Mouse (Mus musculus) heart, adult 11 months (tissue): Measurements from ENCODE around the gene Sox5.

Experiments
- DNase-seq: peaks from one replicate; pipeline ENCODE4 v3.0.0; 2022

Sox5 gene

GRCm38 (mm10) chr6:144077826-144078225, 704.0 kb downstream of the Sox5 start:
- DNase-seq: peak; percentile 53

GRCm38 (mm10) chr6:144076376-144076775, 705.4 kb downstream of the Sox5 start:
- peak; percentile 4 for DNase-seq

GRCm38 (mm10) chr6:144075327-144075941, 706.3 kb downstream of the Sox5 start:
- peak; percentile 41 for DNase-seq

GRCm38 (mm10) chr6:144074826-144075225, 707.0 kb downstream of the Sox5 start:
- DNase-seq: peak; percentile 96

- DNase-seq: peak; percentile 49
These were observed 711.3 kb downstream of the Sox5 start for GRCm38 (mm10) chr6:144070461-144070860.

- peak; percentile 44 for DNase-seq
These were observed 714.3 kb downstream of the Sox5 start for GRCm38 (mm10) chr6:144067491-144067890.

- peak; percentile 41 for DNase-seq
These were observed 719.3 kb downstream of the Sox5 start for GRCm38 (mm10) chr6:144062428-144062827.

GRCm38 (mm10) chr6:144061814-144062213, 720.0 kb downstream of the Sox5 start:
- peak; percentile 5 for DNase-seq

GRCm38 (mm10) chr6:144057098-144057632, 724.6 kb downstream of the Sox5 start:
- DNase-seq: peak; percentile 61

GRCm38 (mm10) chr6:144056252-144057097, 725.3 kb downstream of the Sox5 start:
- peak; percentile 98 for DNase-seq

GRCm38 (mm10) chr6:144052487-144052886, 729.3 kb downstream of the Sox5 start:
- DNase-seq: peak; percentile 72

GRCm38 (mm10) chr6:144051316-144051715, 730.5 kb downstream of the Sox5 start:
- DNase-seq: peak; percentile 59

- DNase-seq: peak; percentile 54
These were observed 733.4 kb downstream of the Sox5 start for GRCm38 (mm10) chr6:144048201-144048924.

- DNase-seq: peak; percentile 91
These were observed 736.3 kb downstream of the Sox5 start for GRCm38 (mm10) chr6:144045503-144045902.

GRCm38 (mm10) chr6:144044381-144044780, 737.4 kb downstream of the Sox5 start:
- DNase-seq: peak; percentile 70

- DNase-seq: peak; percentile 16
These were observed 738.8 kb downstream of the Sox5 start for GRCm38 (mm10) chr6:144042936-144043335.

GRCm38 (mm10) chr6:144041941-144042340, 739.8 kb downstream of the Sox5 start:
- DNase-seq: peak; percentile 80

- peak; percentile 42 for DNase-seq
These were observed 740.6 kb downstream of the Sox5 start for GRCm38 (mm10) chr6:144041188-144041587.

GRCm38 (mm10) chr6:144040349-144040748, 741.4 kb downstream of the Sox5 start:
- peak; percentile 56 for DNase-seq

GRCm38 (mm10) chr6:144039221-144039620, 742.6 kb downstream of the Sox5 start:
- peak; percentile 73 for DNase-seq

GRCm38 (mm10) chr6:144033191-144033590, 748.6 kb downstream of the Sox5 start:
- peak; percentile 51 for DNase-seq

GRCm38 (mm10) chr6:144016929-144017328, 764.8 kb downstream of the Sox5 start:
- peak; percentile 68 for DNase-seq

GRCm38 (mm10) chr6:144011880-144012524, 769.8 kb downstream of the Sox5 start:
- DNase-seq: peak; percentile 44
